Mouse (Mus musculus): ENCODE data around the gene Plp2.

GRCm38 (mm10) chrX:7680057-7680412, 8.8 kb upstream of the Plp2 start:
- TF ChIP-seq POLR2A (IDR thresholded peaks at IDR 0.05; ENCODE audit: insufficient read depth, low read length) (no peak), CTCF (IDR thresholded peaks at IDR 0.05; ENCODE audit: low read depth, low read length) (no peak), EP300 (IDR thresholded peaks at IDR 0.05; ENCODE audit: insufficient read depth, low read depth, low read length) (no peak)

Data from ES-Bruce4 (cell line).